Mouse (Mus musculus) lung, embryonic 14.5 days (tissue): ENCODE measurements around the gene AC131692.1. TPM values are rescaled to one million over a fixed set of nuclear protein-coding genes. Genes with fewer than 3 reads are reported as not detected.
"Not testable (repeated sequence)": the region's sequence is repeated elsewhere in the genome, so short reads cannot be mapped to it uniquely, and the experiment has no call there.

ENCODE experiments used
- ATAC-seq: fragments of 200-750 bp; cut with Nextera tagmentation; 2 replicates; pipeline ENCODE4 v1.8.0; 2017; ENCODE audit warnings: mild to moderate bottlenecking, moderate TSS enrichment, moderate library complexity; ENCODE audit not compliant: insufficient read depth
- DNase-seq: peaks from one replicate; pipeline ENCODE4 v3.0.0-alpha.2; 2015
- H3K27ac ChIP-seq: fragments of 300-500 bp; sonication (generic); 2 replicates; pipeline ENCODE4 v1.5.1; 2014; ENCODE audit warnings: low read depth, mild to moderate bottlenecking, moderate library complexity
- H3K27me3 ChIP-seq: fragments of 300-500 bp; sonication (generic); 2 replicates; pipeline ENCODE4 v1.6.1; 2014; ENCODE audit warnings: low read length, control low read depth; ENCODE audit not compliant: insufficient read depth
- H3K36me3 ChIP-seq: fragments of 300-500 bp; sonication (generic); 2 replicates; pipeline ENCODE4 v1.6.1; 2014; ENCODE audit warnings: control low read depth; ENCODE audit not compliant: insufficient read depth
- H3K4me1 ChIP-seq: fragments of 300-500 bp; sonication (generic); 2 replicates; pipeline ENCODE4 v1.6.1; 2014; ENCODE audit warnings: antibody characterized with exemption, control low read depth; ENCODE audit not compliant: insufficient read depth
- H3K4me2 ChIP-seq: fragments of 300-500 bp; sonication (generic); 2 replicates; pipeline ENCODE4 v1.6.1; 2014; ENCODE audit warnings: mild to moderate bottlenecking
- H3K4me3 ChIP-seq: fragments of 300-500 bp; sonication (generic); 2 replicates; pipeline ENCODE4 v1.5.1; 2014; ENCODE audit warnings: low read depth, low read length
- H3K9ac ChIP-seq: fragments of 300-500 bp; sonication (generic); 2 replicates; pipeline ENCODE4 v1.6.1; 2014
- H3K9me3 ChIP-seq: fragments of 300-500 bp; sonication (generic); 2 replicates; pipeline ENCODE4 v1.6.1; 2016; ENCODE audit warnings: low read depth, low read length, control low read depth
- CTCF ChIP-seq: IDR thresholded peaks from 2 replicates; pipeline ENCODE4 v1.5.1; 2016; ENCODE audit warnings: antibody characterized with exemption, low read depth
- WGBS: fragments of 180-500 bp; shearing (Covaris S2); extraction: QIAGEN DNeasy Blood & Tissue Kit; methylation state at CpG from one replicate; pipeline ENCODE4 v1.1.7; 2014; 5-methylcytosine and 5-hydroxymethylcytosine counted together
- polyA plus RNA-seq: library from polyadenylated mRNA; unstranded; fragments of >200 nt; fragmentation: Nextera tagmentation; extraction: Ambion mirVana; gene quantifications from 2 replicates; pipeline ENCODE4 v1.2.1, GENCODE M21; 2014

The AC131692.1 gene
- polyA plus RNA-seq, 1 experiment from 2014 or later = not detected

DNA sequence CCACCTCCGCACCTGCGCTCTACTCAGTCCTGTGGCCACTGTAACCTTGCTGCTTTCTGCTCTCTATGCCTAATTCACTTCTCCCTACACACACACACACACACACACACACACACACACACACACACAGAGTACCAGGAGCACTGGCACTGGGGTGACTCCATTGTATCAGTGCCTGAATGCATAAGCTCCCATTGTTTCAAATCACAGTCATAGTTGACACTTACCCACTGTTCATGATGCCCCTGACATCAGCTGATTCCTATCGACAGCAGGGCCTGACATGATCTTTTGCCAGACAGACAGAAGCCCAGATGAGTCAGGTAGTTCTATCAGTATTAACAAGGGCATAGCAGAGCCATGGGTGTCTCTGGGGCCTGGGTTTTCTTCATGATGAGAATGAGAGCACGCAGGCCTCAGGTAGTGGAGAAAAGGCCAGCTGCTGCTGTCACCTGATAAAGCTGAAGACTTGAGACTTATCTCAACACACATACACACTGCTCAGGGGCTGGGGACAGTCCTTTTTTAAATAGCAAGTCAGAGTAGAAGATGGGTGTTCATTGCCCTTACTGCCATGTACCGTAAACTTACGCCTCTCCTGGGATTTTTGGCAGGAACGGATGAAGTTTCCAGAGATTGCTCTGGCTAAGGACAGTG, 38.1 kb downstream of the AC131692.1 start:
- no peak for ATAC-seq
- no peak for DNase-seq
- Histone ChIP-seq H3K9ac (no peak overlapping the region), H3K27me3 (no peaks in the 10 kb centered on the region), H3K27ac (no peak overlapping the region), H3K9me3 (no peaks in the 10 kb centered on the region), H3K4me3 (no peak overlapping the region), H3K4me2 (no peak overlapping the region), H3K36me3 (peaks cover 29% of the 10 kb centered on the region), H3K4me1 (peaks cover 3% of the 10 kb centered on the region; the same call in 1 of the 2 replicates)
- 84% methylated on average over 7 of the region's 7 CpGs for WGBS
- no peak for TF ChIP-seq CTCF

DNA sequence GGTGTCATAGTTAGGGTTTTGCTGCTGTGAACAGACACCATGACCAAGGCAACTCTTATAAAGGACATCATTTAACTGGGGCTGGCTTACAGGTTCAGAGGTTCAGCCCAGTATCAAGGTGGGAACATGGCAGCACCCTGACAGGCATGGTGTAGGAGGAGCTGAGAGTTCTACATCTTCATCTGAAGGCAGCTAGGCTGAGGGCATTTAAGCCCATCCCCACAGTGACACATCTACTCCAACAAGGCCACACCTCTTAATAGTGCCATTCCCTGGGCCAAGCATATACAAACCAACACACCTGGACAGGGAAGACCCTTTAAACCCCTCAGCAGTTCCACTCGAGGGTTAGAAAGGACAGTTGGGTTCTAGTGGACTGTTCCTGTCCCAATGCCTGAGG, 39.0 kb downstream of the AC131692.1 start:
- not testable (repeated sequence) for H3K4me3 ChIP-seq, H3K27ac ChIP-seq, H3K9ac ChIP-seq, ATAC-seq, DNase-seq, H3K4me1 ChIP-seq, H3K27me3 ChIP-seq, H3K4me2 ChIP-seq, H3K9me3 ChIP-seq
- peaks cover 34% of the 10 kb centered on the region for H3K36me3 ChIP-seq
- WGBS = 29% methylated on average over 1 of the region's 1 CpGs

DNA sequence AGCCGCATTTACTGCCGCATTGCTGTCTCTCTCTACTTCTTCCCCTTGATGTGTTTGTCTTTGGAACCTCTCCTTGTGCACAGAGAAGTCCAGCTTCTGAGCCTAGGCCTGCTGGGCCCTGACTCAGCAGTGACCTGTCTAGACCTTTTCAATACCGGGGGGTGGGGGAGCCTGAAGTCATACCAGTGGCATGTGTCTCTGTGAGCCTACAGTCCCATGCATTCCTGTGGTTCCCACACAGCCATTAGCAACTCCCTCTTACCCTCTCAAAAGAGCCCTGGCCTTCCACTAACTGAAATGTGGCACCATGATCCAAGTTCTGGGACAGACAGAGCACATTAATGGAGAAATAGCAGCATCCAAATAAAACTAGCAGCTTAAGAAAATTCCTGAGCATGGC, 42.2 kb downstream of the AC131692.1 start:
- H3K4me1 ChIP-seq = peaks cover 4% of the 10 kb centered on the region; the same call in 1 of the 2 replicates
- H3K9ac ChIP-seq = no peak overlapping the region
- no peak for DNase-seq
- no peak overlapping the region for H3K4me3 ChIP-seq
- no peaks in the 10 kb centered on the region for H3K9me3 ChIP-seq
- WGBS = 80% methylated on average over 3 of the region's 3 CpGs
- TF ChIP-seq CTCF = no peak
- no peak overlapping the region for H3K4me2 ChIP-seq
- H3K27me3 ChIP-seq = no peaks in the 10 kb centered on the region
- H3K27ac ChIP-seq = no peak overlapping the region
- peaks cover 34% of the 10 kb centered on the region for H3K36me3 ChIP-seq
- no peak for ATAC-seq

DNA sequence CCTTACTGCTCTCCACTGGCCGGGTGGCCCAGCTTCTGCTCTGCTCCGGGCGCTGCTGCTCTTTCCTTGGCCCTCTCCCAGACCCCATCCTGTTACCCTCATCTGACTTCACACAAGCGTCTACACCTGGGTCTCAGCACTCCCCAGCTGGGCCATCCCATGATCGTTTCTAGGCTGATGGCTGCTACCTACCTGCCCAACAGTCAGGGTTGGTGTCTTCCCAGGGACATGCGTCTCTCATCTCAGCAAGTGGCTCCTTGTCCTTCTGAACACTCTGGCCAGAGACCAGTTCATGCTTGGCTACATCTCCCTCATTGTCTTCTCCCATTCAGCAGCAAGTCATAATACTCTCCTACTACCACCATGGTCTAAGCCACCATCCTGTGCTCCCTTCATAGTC, 45.5 kb downstream of the AC131692.1 start:
- whole genome bisulfite sequencing = 97% methylated on average over 6 of the region's 6 CpGs
- H3K9ac ChIP-seq = peak overlapping the region; percentile 83

DNA sequence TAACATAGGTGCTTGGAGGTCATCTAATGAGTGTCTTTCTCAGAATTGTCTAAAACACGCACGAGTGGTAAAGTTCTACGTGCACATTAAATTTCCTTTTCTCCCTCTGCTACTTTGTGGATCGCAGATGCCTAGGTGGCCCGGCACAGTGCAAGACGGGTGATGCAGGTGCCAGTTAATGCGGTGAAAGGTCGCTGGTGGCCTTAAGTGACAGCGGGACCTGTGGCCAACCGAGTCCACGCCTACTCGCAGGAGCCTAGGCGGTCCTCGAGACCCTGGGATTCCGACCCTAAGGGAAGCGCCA, 46.1 kb downstream of the AC131692.1 start:
- ATAC-seq (no peak), DNase-seq (no peak)
- H3K36me3 ChIP-seq = peaks cover 22% of the 10 kb centered on the region; the same call in 1 of the 2 replicates
- peaks cover 7% of the 10 kb centered on the region; the same call in 1 of the 2 replicates for H3K4me1 ChIP-seq
- 5% methylated on average over 16 of the region's 16 CpGs for WGBS
- no peaks in the 10 kb centered on the region for H3K27me3 ChIP-seq
- H3K4me3 ChIP-seq = peak overlapping the region; percentile 74
- no peaks in the 10 kb centered on the region for H3K9me3 ChIP-seq
- no peak for TF ChIP-seq CTCF
- H3K9ac ChIP-seq = peak overlapping the region; percentile 83
- peak overlapping the region; percentile 97 for H3K27ac ChIP-seq
- H3K4me2 ChIP-seq = peak overlapping the region; percentile 82

More for the DNA sequence above, 45.5 kb downstream of the AC131692.1 start:
- Histone ChIP-seq H3K4me1 (peaks cover 7% of the 10 kb centered on the region; the same call in 1 of the 2 replicates), H3K27ac (no peak overlapping the region), H3K4me3 (peak overlapping the region; percentile 74), H3K27me3 (no peaks in the 10 kb centered on the region), H3K36me3 (peaks cover 28% of the 10 kb centered on the region), H3K9me3 (no peaks in the 10 kb centered on the region), H3K4me2 (peak overlapping the region; percentile 82)
- DNase-seq (no peak), ATAC-seq (no peak)
- TF ChIP-seq CTCF = no peak

DNA sequence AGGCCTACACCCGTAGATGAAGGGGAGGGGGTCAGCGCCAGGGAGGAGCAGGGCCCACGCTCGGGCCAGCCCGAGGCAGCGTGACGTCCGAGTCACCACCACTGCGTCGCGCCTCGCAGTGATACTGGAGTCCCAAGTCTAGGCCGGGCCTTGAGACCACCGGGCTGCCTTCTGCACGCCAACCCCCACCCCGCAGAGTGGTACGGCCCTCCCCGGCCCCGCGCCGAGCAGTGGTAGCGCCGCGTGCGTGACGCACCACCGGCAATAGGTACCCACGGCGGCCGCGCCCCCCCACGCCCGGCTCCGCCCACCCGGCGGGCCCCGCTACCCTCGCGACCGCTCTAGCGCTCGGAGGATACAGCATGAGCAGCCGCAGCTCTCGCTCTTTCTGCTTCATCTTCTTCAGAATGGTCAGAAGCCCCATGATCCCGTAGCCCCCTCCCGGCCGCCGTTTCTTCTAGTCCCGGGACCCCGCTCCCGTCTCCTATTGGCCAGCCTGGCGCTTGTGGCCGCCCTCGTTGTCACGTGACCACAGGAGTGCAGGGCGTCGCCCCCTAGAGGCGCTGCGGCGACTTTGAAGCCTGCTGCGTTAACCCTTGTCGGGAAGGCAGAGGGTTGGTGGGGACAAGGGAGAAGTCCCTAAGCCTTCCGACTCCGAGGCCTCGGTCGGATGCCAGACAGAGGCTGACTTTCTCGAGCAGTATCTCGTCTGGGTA, 46.6 kb downstream of the AC131692.1 start, which contains the start of gene Batf2:
Gene Batf2, plus strand, starts transcription at position 306 of the 716 bp plus-strand sequence.
- Histone ChIP-seq H3K4me2 (peak within 1 kb of the TSS; percentile 82), H3K9me3 (no peaks in the 10 kb centered on the region), H3K9ac (peak within 1 kb of the TSS; percentile 83), H3K4me3 (peak within 1 kb of the TSS; percentile 74), H3K27ac (peak within 1 kb of the TSS; percentile 97), H3K27me3 (no peaks in the 10 kb centered on the region), H3K36me3 (peaks cover 17% of the 10 kb centered on the region; the same call in 1 of the 2 replicates), H3K4me1 (peaks cover 7% of the 10 kb centered on the region; the same call in 1 of the 2 replicates)
- TF ChIP-seq CTCF = peak; percentile 92
- ATAC-seq = peak; percentile 93
- under 1% methylated on average over 67 of the region's 68 CpGs for WGBS
- peak; percentile 99 for DNase-seq

DNA sequence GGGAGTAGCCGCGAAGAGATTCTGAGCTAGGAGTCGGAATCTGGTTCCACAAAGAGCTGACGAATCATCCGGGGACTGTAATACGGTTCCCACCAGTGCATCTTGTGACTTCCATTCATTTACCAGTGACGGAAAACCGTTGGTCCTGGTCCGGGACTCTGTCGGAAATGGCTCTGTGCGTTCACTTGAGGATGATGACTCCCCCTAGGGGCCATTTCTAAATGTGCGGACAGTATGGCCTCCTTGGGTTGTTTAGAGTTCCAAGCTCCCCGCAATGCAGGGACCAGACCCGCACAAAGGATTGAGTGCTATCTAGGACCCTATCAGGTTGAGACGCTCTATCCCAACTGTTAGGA, 47.2 kb downstream of the AC131692.1 start, which contains the start of gene Arl2:
Gene Arl2, minus strand, starts transcription at position 155 of the 356 bp plus-strand sequence.
- Histone ChIP-seq H3K4me1 (peaks cover 7% of the 10 kb centered on the region; the same call in 1 of the 2 replicates), H3K4me3 (peak within 1 kb of the TSS; percentile 74), H3K27me3 (no peaks in the 10 kb centered on the region), H3K9ac (peak within 1 kb of the TSS; percentile 83), H3K36me3 (peaks cover 12% of the 10 kb centered on the region; the same call in 1 of the 2 replicates), H3K27ac (peak within 1 kb of the TSS; percentile 97), H3K9me3 (no peaks in the 10 kb centered on the region), H3K4me2 (peak within 1 kb of the TSS; percentile 82)
- TF ChIP-seq CTCF = peak; percentile 57
- WGBS = under 1% methylated on average over 15 of the region's 15 CpGs
- ATAC-seq (peak; percentile 78), DNase-seq (peak; percentile 96)
